Mouse (Mus musculus) erythroblast, adult 5-6 weeks (primary cell): Measurements from ENCODE around the gene R3hcc1l. TPM values are rescaled to one million over a fixed set of nuclear protein-coding genes. Genes with fewer than 3 reads are reported as not detected.
A peak's percentile ranks its signal among the peaks of the same experiment; 100 is the strongest.

Experiments
- ATAC-seq: replicated peaks from 2 replicates; pipeline ENCODE4 v1.8.0; 2016; ENCODE audit warnings: moderate number of reproducible peaks, mild to moderate bottlenecking, moderate TSS enrichment, inconsistent platforms; ENCODE audit not compliant: poor library complexity, low FRiP score, severe bottlenecking
- total RNA-seq, 2 experiments: library from RNA; stranded (forward) in 1 of 2; stranded (reverse) in 1 of 2; fragments of 150-400 nt in 1 of 2; fragments of 200-764, 138-1000 nt in 1 of 2; gene quantifications; 2 replicates each; pipeline versions ENCODE4 v1.2.3 to v1.2.4; 2015 to 2017; ENCODE audit warnings: low replicate concordance in 2 of 2

Gene R3hcc1l
- total RNA-seq (2015; ENCODE audit: low replicate concordance) (13.1 and 26.8 TPM in 2 replicates), total RNA-seq (2017; ENCODE audit: low replicate concordance) (18.5 and 28.4 TPM in 2 replicates)

DNA sequence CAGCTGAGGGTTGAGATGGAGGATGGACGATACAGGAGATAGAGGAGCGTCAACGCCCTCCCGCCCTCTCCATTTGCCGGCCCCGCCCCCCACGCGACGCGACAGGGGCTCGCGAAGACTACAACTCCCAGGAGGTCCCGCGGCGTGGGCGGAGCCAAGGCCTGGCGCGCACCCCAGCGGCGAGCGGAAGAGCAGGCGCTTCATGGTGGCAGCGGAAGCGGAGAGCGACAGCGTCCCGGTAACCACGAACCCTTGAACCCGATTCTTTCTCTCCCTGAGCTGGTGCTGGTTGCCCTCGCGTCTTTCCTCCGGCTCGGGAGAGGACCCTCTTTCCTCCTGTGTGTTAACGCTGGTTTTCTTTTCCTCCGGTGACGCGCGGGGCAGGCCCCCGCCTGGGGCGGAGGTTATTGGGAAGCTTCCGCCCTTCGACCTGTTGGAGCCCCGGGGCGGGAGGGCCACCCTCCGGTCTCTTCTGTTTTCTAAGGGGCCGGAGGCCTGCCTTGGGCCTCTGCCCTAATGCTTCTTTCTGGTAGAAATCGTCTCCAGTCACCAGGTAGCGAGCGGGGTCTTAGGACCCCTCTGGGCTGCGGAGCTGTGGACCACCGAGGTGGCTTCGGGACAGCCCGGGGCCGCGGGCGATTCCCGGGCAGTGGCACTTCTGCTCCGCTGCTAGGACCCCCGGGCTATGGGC is at the start of gene R3hcc1l:
TSS of gene R3hcc1l (plus strand) at position 140 of the 691 bp plus-strand sequence.
- ATAC-seq = peak; percentile 97

DNA sequence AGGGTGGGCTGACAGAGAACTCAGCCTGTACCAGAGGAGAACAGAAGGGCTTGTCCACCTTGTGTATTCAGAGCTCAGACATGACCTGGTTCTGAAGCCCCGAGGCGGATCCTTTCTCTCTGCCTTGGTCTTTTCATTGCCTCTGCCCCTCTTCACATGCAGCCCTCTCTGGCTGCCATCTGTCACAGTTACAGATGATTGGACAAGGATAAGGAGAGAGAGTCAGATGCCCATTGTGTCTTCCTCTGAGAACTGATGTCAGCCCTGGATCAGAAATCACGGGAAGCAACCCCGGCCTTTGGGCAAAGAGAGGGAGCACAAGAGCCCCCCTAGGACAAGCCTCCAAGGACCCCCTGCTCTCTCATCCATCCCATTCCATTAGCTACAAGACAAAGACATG is 47.0 kb upstream of the R3hcc1l start:
- ATAC-seq = no peak

DNA sequence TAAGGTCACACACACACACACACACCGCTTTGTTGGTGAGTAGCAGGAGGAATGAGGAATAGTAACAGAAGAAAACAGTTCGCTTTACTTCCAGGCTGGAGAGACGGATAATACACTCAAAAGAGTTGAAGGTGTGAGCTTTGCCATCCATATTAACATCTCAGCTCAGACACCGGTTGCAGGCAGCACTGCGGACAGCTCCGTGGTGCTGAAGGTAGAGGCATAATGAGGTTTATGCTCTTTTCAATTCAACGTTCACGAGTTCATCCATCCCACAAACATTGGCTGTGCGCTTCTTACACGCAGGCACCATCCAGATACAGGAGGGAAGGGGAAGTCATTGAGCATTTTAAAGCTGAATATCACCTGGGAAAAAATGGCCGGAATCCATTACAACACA is 45.7 kb upstream of the R3hcc1l start:
- ATAC-seq = no peak

DNA sequence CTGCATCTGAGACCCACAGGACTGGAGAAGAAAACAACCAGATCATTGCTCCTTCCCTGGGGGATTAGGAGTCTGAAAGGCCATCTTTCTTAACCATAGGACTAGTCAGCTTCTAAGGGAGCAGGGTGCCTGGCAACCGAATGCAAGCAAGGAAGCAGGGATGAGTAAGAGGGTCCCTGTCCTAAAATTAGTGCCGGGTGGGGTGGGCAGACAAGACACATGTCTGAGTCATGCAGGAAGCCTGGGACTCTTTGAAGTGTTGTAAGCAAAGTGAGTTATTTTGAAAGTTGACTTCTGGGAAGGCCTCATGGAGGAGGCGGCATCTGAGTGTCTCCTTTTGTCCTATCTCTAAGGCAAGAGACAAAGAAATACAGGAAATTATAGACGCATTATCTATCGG is 40.8 kb upstream of the R3hcc1l start:
- ATAC-seq = no peak

DNA sequence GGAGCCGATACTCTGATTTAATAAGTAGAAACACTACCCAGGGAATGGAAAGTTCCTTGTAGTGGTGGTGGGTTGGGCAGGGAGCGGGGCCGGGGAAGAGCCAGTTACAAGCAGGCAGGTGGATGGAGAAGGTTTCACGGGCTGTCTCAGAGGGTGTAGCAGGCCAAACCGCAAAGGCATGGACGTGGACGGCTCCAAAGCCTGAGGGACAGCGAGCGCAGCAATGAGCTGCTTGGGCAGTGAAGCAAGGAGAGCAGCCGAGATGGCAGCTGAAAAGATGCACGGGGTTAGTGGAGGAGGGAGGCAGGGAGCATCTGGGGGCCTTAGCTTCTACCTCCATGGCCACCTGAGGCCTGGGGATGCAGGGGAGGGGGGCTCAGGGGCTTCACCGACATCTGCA is 40.3 kb upstream of the R3hcc1l start:
- ATAC-seq = no peak

DNA sequence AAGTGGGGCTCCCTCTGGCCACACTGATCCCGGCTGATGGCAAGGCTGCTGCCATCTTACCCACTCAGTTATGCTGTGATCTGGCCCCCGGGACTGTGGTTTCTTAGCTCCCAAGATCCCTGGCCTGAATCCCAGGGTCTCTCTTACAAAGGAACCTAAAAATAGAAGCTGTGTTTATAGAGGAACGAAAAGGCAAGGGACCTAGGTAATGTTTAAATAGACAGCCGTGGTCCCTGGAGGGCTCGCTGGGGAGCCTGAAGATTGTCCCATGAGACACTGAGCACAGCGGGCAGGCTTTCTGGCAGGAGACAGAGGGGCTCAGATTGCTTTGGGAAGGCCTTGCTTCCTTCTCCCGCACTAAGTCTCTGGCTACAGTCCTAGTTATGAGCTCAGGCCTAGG is 33.1 kb upstream of the R3hcc1l start:
- no peak for ATAC-seq

DNA sequence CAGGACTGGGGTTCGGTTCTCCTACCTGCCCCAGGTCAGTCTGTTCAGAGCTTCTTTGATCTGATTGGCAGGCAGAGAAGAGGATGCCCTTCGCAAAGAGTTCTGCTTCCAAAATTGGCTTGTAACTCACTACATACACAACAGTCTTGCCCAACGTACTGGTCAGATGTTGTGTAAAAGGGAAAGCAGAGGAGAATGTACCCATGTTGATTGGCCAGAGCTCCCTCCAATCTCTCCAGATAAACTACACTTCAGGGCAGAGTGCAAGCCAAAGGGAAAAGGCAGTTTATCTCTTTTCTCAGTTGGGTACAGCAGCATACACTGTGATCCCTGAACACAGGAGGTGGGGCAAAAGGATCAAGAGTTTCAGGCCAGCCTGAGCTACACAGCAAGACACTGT is 31.3 kb upstream of the R3hcc1l start:
- ATAC-seq = no peak

DNA sequence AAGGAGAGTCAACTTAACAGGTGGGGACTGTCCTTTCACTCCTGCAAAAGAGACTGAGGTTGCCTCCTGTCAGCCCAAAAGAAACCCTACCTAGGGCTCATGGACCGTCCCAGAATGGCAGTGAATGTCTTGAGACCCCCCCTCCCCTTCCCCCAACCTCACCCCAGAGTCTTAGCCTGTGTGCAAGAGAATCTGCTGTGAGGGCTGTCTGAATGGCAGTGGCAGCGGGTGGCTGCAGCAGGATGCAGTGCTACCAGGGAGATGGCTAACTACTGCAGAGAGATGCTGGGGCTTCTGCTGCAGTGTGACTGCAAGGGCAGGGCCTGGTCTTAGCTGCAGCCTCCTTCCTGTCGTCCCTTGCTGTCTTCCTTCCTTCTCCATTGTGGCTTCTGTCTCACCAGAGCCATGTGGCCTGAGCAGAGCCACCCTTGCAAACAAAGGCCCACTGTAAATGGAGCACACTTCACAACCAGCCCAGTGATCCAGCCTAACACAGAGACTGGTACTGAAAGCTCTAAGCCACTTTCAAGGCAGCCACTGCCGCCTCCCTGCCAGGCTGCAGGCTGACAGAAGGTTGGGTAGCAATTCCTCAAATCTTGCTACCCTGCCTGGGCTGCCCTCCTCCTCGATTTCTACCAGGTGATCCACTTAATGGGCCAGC is 25.2 kb upstream of the R3hcc1l start:
- no peak for ATAC-seq

DNA sequence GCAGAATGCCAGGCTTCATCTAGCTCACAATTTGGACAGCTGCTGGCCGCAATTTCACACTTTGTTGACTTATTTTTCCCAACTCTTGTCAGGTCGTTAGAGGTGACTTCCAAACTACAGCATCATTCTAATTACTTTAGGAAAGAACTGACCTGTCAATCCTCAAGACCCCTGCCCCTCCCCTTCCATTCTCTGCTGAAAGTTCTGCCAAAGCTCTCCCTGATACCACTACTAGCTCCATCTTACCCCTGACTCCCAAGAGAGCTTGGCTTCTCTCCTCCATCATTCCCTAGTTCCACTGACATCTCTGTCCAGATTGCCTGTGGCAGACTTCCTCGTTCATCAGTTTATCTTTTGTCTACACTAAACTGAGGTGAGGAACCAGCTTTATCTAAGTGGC is 14.4 kb upstream of the R3hcc1l start:
- ATAC-seq = no peak

DNA sequence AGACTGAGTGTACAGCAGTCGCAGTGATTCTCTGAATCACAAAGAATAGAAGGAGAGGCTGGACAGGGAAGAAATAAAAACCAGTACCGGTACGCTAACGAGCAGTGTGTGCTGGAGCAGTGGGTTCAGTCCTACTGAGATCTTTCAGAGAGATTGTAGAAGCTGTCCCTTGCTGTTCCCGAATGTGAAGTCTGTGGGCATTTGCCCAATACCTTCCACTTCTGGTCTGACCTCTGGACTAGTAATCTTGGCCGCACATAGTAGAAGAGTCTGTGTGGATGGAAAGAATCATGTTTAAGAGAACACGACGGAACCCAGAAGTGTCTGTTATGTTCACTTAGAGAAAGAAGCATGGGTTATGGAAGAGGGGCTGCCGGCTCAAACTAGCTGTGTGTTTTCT is 8.9 kb upstream of the R3hcc1l start:
- ATAC-seq = no peak

DNA sequence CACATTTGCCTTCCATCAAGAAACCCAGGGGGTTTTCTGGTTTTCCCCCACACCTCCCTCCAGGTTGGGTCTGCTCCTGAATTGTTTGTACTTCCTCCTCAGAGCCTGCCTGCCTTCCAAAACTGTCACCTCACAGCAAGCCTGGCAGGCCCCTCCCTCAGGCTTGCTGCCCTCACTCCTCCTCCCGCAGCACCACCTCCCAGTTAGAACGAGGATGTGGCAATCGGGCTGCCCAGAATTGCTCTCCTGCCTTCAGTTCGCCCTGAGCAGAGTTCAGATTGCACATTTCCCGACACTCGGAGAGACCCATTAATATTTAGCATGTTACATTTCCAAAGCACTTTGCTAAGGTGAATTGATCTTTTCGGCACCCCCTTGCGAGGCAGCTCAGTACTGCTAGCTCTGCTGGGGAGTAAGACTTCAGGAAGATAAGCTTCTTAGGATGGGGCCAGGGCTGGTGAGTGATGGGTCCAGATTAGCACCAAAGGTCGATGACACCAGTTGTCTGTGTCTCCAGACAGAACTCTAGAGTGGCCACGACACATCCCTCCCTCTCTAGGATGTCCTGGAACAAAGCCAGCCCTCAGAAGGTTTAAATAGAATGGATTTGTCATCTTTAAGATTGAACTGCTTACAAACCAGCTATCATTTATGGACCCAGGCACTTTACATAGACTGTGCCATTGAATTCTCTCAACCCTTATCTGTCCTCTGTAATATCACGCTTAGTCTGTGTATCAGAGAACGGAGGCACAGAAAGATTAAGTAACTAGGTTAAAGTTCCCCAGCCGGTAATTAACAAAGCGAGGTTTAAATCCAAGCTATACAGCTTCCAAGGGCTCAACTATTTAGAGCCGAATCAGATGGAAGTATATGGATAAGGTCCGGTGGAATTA is 8.0 kb upstream of the R3hcc1l start:
- ATAC-seq = no peak

DNA sequence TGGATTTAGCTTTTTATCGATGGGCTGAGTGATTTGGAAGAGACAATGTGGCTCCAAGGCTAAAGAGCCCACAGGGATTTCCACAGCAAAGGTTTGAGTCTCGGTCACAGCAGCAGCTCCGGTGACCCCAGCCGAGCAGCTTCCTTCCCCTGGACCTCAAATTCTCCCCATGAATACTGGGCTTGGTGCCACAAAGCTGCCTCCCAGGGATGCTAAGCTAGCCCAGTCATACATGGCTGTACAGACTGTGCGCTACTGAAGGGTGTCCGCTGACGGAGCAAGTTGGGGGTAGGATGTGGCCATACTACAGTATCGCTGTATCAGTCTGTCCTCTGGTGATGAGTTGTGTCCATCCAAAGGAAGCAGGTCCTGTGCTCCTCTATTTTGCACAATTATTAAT is 2.9 kb upstream of the R3hcc1l start:
- no peak for ATAC-seq

DNA sequence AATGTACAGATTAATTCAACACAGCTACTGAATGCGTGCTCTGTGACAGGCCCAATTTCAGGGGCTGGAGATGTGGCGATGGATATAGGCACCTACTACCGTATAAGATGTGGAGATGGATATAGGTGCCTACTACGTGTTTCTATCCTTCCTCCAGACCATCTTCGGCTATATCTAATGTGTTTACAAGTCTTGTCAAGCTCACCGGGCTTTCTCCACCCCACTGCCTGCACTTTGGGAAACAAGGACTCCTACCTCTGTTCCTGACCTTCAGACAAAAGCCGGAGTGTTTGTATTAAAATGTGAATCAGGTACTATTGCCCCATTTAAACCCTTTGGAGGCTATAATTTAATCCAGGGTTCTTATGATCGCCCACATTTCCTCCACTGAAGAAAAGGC is 2.4 kb upstream of the R3hcc1l start:
- no peak for ATAC-seq

DNA sequence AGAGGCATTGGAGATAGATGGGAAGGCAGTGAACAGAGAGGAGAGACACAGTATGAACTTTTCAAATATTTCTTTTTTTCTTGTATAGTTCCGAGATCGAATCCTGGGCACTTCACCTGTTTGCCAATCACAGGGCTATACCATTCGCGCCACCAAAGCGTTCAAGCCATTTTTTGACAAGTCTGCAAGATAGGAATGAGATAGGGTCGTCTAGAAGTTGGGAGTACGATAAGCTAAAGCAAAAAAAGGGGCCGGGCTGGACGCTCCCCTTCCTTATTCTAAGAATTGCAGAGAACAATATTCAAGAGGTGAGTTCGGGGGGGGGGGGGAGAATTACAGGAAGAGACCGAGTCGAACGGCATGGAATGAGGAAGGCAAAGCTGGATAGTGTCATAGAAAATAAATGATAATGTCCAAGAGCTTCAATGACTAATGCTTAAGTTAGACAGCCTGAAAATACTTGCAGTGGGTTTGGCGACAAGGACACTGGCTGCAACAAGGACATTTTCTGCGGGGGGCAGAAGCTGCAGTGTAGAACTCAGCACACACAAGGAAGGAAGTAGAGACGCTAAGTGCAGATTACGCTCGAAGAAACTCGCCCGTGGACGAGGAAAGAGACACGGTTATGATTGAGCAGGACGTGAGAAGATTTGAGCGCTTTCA is 471 bp upstream of the R3hcc1l start:
- ATAC-seq = no peak

DNA sequence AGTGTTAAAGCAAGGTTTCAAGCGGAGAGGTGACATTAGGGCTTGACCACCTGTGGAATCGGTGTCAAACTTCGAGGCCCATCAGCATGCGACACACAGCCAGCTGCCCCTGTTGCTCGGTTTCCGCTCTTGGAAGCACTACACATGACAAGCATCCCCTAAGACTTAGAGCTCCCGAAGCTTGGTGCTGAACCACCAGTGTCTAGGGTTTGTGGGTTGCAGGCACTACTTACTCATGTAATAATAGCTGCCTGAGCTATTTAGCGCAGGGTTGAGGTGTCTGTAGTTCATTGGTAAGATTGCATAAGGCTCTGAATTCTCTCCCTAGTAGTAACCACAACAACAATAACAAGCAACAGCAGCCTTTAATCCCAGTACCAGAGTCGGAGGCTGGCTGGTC is 1.2 kb downstream of the R3hcc1l start:
- no peak for ATAC-seq

DNA sequence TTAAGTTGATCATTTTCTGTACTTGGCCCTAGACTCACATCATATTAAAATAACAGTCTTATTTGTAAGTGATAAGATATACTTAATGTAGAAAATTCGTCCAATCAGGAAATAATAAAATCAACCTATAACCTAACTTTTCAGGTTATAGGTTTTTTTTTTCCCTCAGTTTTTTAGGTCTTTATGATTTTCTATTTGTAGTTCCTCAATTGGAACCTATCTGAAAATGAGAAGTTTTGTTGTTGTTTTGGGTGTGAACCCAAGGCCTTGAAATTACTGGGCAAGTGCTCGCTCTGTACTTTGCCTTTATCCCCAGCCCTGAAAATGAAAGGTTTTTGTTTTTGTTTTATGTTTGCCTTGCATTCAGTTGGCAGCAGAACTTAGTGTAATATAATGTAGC is 6.1 kb downstream of the R3hcc1l start:
- no peak for ATAC-seq

DNA sequence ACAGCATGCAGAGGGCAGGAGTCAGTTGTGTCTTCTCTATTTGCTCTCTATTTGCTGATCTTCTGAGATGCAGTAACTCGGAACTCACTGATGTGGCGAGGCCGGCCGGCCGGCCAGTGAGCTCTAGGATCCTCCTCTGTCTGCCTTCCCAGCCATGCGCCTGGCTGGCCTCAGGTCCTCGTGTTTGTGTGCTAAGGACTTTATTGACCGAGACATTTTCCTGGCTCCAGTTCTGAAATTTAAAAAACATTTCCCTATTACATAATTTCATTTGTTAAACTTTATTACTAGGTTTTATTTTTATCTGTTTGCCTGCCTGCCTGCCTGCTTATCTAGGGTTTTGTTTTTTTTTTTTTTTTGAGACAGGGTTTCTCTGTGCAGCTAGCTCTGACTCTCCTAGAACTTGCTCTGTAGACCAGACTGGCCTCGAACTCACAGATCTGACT is 11.5 kb downstream of the R3hcc1l start:
- no peak; the same call in 1 of the 2 replicates for ATAC-seq

DNA sequence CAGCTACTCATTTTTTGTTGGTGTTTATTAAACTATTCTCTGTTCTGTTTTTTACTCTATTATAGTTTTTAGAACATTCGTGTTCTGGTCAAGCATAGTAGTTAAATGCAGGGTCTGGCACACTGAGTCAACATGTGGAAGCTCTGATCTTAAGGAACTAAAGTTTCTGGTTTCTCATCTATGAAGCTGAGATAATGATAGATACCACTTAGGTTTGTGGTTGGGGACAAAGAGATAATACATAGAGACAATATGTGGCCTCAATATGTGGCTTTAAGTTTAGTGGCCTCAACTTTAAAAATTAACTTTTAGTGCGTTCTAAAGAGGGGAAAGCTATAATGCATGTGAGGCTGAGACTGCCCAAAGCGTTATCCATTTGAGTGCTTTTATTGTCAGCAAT is 15.9 kb downstream of the R3hcc1l start:
- no peak for ATAC-seq

DNA sequence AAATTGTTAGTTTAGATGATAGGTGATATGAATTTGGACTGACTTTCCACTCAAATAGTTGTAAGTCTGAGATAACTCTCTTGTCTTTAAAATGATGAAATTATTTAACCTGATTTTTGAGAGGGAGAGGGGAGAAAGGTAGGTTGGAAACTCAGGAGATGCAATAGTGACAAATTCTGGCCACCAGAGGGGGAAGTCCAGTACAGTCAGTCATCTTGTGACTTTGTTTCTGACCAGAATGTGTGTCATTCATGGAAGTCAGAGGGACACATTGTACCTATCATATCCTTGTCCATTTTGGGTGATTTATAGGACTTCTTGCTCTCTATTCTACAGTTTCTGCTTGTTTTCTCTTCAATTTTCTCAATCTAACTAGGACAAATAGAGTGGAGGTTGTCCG is 19.0 kb downstream of the R3hcc1l start:
- 0 out of 2 replicates have a peak, but pooled peaks have one; percentile 57 for ATAC-seq

DNA sequence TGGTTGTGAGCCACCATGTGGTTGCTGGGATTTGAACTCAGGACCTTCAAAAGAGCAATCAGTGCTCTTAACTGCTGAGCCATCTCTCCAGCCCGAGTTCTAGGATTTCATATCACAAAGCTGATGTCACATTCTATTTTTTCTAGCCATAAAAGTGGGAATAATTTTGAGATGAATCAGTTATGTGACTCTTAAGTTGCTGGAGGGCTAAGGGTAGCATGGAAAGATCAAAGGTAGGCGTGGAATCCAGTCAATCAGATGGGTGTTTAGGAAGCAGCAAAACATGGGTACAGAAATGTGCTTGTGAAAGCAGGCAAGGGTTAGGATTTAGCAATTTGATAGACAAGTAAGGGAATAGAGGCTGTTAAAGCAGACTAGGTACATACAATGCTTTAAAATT is 20.4 kb downstream of the R3hcc1l start:
- no peak for ATAC-seq
